Mouse (Mus musculus): Measurements from ENCODE around the gene Ikbip. TPM values are rescaled to one million over a fixed set of nuclear protein-coding genes. Genes with fewer than 3 reads are reported as not detected.

Gene Ikbip
- polyA plus RNA-seq, 1 experiment from 2014 or later, result 48.8 TPM

- Histone ChIP-seq H3K4me3 (ENCODE audit: low read depth, low read length) (no peak overlapping the region), H3K4me1 (ENCODE audit: insufficient read depth) (no peaks in the 10 kb centered on the region), H3K27ac (ENCODE audit: low read depth) (no peak overlapping the region), H3K4me2 (no peak overlapping the region), H3K36me3 (ENCODE audit: insufficient read depth) (peaks cover 88% of the 10 kb centered on the region), H3K9me3 (ENCODE audit: low read depth, low read length) (no peaks in the 10 kb centered on the region), H3K9ac (no peak overlapping the region), H3K27me3 (ENCODE audit: insufficient read depth, low read length) (no peaks in the 10 kb centered on the region)
- ATAC-seq (ENCODE audit: insufficient read depth), result no peak
- TF ChIP-seq CTCF (IDR thresholded peaks at IDR 0.05; ENCODE audit: low read depth), result no peak
- no peak for DNase-seq
- WGBS, result 95% methylated on average over 12 of the region's 12 CpGs
Observed at GRCm38 (mm10) chr10:91116958-91117357, 34.2 kb downstream of the Ikbip start.

GRCm38 (mm10) chr10:91122646-91123045 lies 39.9 kb downstream of the Ikbip start:
- no peaks in the 10 kb centered on the region for H3K9me3 ChIP-seq (ENCODE audit: low read depth, low read length)
- peak overlapping the region; percentile 84 for H3K4me2 ChIP-seq
- WGBS, result 29% methylated on average over 6 of the region's 6 CpGs
- TF ChIP-seq CTCF (IDR thresholded peaks at IDR 0.05; ENCODE audit: low read depth), result no peak
- H3K27ac ChIP-seq (ENCODE audit: low read depth), result no peak overlapping the region
- H3K4me3 ChIP-seq (ENCODE audit: low read depth, low read length), result peak overlapping the region; percentile 99
- H3K4me1 ChIP-seq (ENCODE audit: insufficient read depth), result peaks cover 9% of the 10 kb centered on the region; the same call in 1 of the 2 replicates
- peak overlapping the region; percentile 92 for H3K9ac ChIP-seq
- peak; percentile 5 for DNase-seq
- no peaks in the 10 kb centered on the region for H3K27me3 ChIP-seq (ENCODE audit: insufficient read depth, low read length)
- H3K36me3 ChIP-seq (ENCODE audit: insufficient read depth), result peaks cover 45% of the 10 kb centered on the region
- no peak for ATAC-seq (ENCODE audit: insufficient read depth)

GRCm38 (mm10) chr10:91123281-91123827 lies 40.6 kb downstream of the Ikbip start:
- H3K4me1 ChIP-seq (ENCODE audit: insufficient read depth), result peaks cover 9% of the 10 kb centered on the region; the same call in 1 of the 2 replicates
- TF ChIP-seq CTCF (IDR thresholded peaks at IDR 0.05; ENCODE audit: low read depth), result no peak
- DNase-seq (peak; percentile 39), ATAC-seq (ENCODE audit: insufficient read depth) (peak; percentile 61)
- peak overlapping the region; percentile 92 for H3K9ac ChIP-seq
- H3K9me3 ChIP-seq (ENCODE audit: low read depth, low read length), result no peaks in the 10 kb centered on the region
- peak overlapping the region; percentile 99 for H3K4me3 ChIP-seq (ENCODE audit: low read depth, low read length)
- under 1% methylated on average over 42 of the region's 44 CpGs for whole genome bisulfite sequencing
- H3K27ac ChIP-seq (ENCODE audit: low read depth), result peak overlapping the region; percentile 94
- peaks cover 38% of the 10 kb centered on the region for H3K36me3 ChIP-seq (ENCODE audit: insufficient read depth)
- no peaks in the 10 kb centered on the region for H3K27me3 ChIP-seq (ENCODE audit: insufficient read depth, low read length)
- H3K4me2 ChIP-seq, result peak overlapping the region; percentile 84

GRCm38 (mm10) chr10:91123828-91124822 lies 41.4 kb downstream of the Ikbip start, which contains the start of gene Slc25a3:
Gene Slc25a3, minus strand, starts transcription at chr10:91124059.
- Histone ChIP-seq H3K4me2 (peak within 1 kb of the TSS; percentile 84), H3K9ac (peak within 1 kb of the TSS; percentile 92), H3K27ac (ENCODE audit: low read depth) (peak within 1 kb of the TSS; percentile 94), H3K4me1 (ENCODE audit: insufficient read depth) (peaks cover 9% of the 10 kb centered on the region; the same call in 1 of the 2 replicates), H3K36me3 (ENCODE audit: insufficient read depth) (peaks cover 30% of the 10 kb centered on the region), H3K9me3 (ENCODE audit: low read depth, low read length) (no peaks in the 10 kb centered on the region), H3K4me3 (ENCODE audit: low read depth, low read length) (peak within 1 kb of the TSS; percentile 99), H3K27me3 (ENCODE audit: insufficient read depth, low read length) (no peaks in the 10 kb centered on the region)
- no peak for TF ChIP-seq CTCF (IDR thresholded peaks at IDR 0.05; ENCODE audit: low read depth)
- 11% methylated on average over 59 of the region's 59 CpGs for WGBS
- ATAC-seq (ENCODE audit: insufficient read depth) (peak; percentile 99), DNase-seq (peak; percentile 99)

GRCm38 (mm10) chr10:91126618-91127355 lies 44.0 kb downstream of the Ikbip start:
- Histone ChIP-seq H3K27ac (ENCODE audit: low read depth) (no peak overlapping the region), H3K36me3 (ENCODE audit: insufficient read depth) (peaks cover 5% of the 10 kb centered on the region), H3K9me3 (ENCODE audit: low read depth, low read length) (no peaks in the 10 kb centered on the region), H3K9ac (no peak overlapping the region), H3K4me3 (ENCODE audit: low read depth, low read length) (no peak overlapping the region), H3K4me1 (ENCODE audit: insufficient read depth) (peaks cover 9% of the 10 kb centered on the region; the same call in 1 of the 2 replicates), H3K27me3 (ENCODE audit: insufficient read depth, low read length) (no peaks in the 10 kb centered on the region), H3K4me2 (no peak overlapping the region)
- no peak for TF ChIP-seq CTCF (IDR thresholded peaks at IDR 0.05; ENCODE audit: low read depth)
- WGBS, result 39% methylated on average over 10 of the region's 10 CpGs
- DNase-seq (no peak), ATAC-seq (ENCODE audit: insufficient read depth) (no peak)

GRCm38 (mm10) chr10:91127395-91127794 lies 44.7 kb downstream of the Ikbip start:
- 68% methylated on average over 2 of the region's 2 CpGs for WGBS
- DNase-seq (no peak), ATAC-seq (ENCODE audit: insufficient read depth) (no peak)

More at GRCm38 (mm10) chr10:91127395-91127794, 44.7 kb downstream of the Ikbip start:
- no peak for TF ChIP-seq CTCF (IDR thresholded peaks at IDR 0.05; ENCODE audit: low read depth)
- H3K27ac ChIP-seq (ENCODE audit: low read depth), result no peak overlapping the region
- no peak overlapping the region for H3K4me3 ChIP-seq (ENCODE audit: low read depth, low read length)
- H3K4me2 ChIP-seq, result no peak overlapping the region
- H3K4me1 ChIP-seq (ENCODE audit: insufficient read depth), result peaks cover 7% of the 10 kb centered on the region; the same call in 1 of the 2 replicates
- no peaks in the 10 kb centered on the region for H3K27me3 ChIP-seq (ENCODE audit: insufficient read depth, low read length)
- no peaks in the 10 kb centered on the region for H3K9me3 ChIP-seq (ENCODE audit: low read depth, low read length)
- H3K36me3 ChIP-seq (ENCODE audit: insufficient read depth), result no peaks in the 10 kb centered on the region
- no peak overlapping the region for H3K9ac ChIP-seq

Measured in lung, embryonic 14.5 days (tissue).